Mouse (Mus musculus): ENCODE results near the gene Slc3a1. TPM values are rescaled to one million over a fixed set of nuclear protein-coding genes. Genes with fewer than 3 reads are reported as not detected.

Slc3a1 gene
- polyA plus RNA-seq, 1 experiment from 2014 or later = 0.15 TPM

DNA sequence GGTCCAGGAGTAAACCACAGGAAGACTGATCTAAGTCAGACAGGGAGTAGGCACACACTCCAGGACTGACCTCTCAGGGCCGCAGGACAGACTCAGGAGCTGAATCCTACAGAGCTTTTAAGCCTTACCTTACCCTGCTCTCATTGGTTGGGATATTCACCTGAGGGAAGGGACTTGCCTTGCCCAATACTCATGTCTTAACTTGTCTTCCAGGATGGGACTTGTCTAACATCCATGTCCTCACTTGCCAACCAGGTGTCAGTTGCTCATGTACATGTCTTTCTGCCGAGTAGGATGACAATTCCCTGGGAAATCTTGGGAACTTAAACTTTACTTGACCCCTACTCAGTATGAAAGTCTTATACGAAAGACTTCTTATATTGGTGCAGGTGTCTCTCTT lies 72.1 kb downstream of the Slc3a1 start:
- peaks cover 9% of the 10 kb centered on the region for H3K36me3 ChIP-seq (ENCODE audit: control insufficient read depth, insufficient read depth, low read length)
- no peak for ATAC-seq (ENCODE audit: insufficient number of reproducible peaks, insufficient read depth, low FRiP score, low read depth)
- WGBS = 93% methylated on average over 3 of the region's 3 CpGs

GRCm38 (mm10) chr17:85101751-85102150 lies 73.6 kb downstream of the Slc3a1 start:
- 89% methylated on average over 7 of the region's 7 CpGs for WGBS
- no peak overlapping the region for H3K4me2 ChIP-seq (ENCODE audit: low read length)
- ATAC-seq (ENCODE audit: insufficient number of reproducible peaks, insufficient read depth, low FRiP score, low read depth) = no peak
- H3K9ac ChIP-seq (ENCODE audit: low read length) = no peak overlapping the region
- peaks cover 9% of the 10 kb centered on the region for H3K36me3 ChIP-seq (ENCODE audit: control insufficient read depth, insufficient read depth, low read length)
- no peak overlapping the region for H3K4me3 ChIP-seq (ENCODE audit: control insufficient read depth in 1 of 2, insufficient read depth in 1 of 2, low read depth in 1 of 2, low read length in 2 of 2)
- H3K9me3 ChIP-seq (ENCODE audit: control insufficient read depth, low read length) = peaks cover 13% of the 10 kb centered on the region; the same call in 1 of the 2 replicates
- H3K27ac ChIP-seq (replicated peaks in 1 of 2; ENCODE audit: control insufficient read depth in 1 of 2, insufficient read depth in 1 of 2, low read depth in 2 of 2, low read length in 2 of 2) = no peak overlapping the region
- no peaks in the 10 kb centered on the region for H3K4me1 ChIP-seq (ENCODE audit: control insufficient read depth in 2 of 2, insufficient read depth in 2 of 2, low read length in 2 of 2)
- no peaks in the 10 kb centered on the region for H3K27me3 ChIP-seq (ENCODE audit: control insufficient read depth, insufficient read depth, low read length)

More for the DNA sequence above, 72.1 kb downstream of the Slc3a1 start:
- peaks cover 13% of the 10 kb centered on the region; the same call in 1 of the 2 replicates for H3K9me3 ChIP-seq (ENCODE audit: control insufficient read depth, low read length)
- H3K4me1 ChIP-seq (ENCODE audit: control insufficient read depth in 2 of 2, insufficient read depth in 2 of 2, low read length in 2 of 2) = no peaks in the 10 kb centered on the region
- no peak overlapping the region for H3K9ac ChIP-seq (ENCODE audit: low read length)
- no peak overlapping the region for H3K4me2 ChIP-seq (ENCODE audit: low read length)
- H3K27me3 ChIP-seq (ENCODE audit: control insufficient read depth, insufficient read depth, low read length) = no peaks in the 10 kb centered on the region
- H3K27ac ChIP-seq (replicated peaks in 1 of 2; ENCODE audit: control insufficient read depth in 1 of 2, insufficient read depth in 1 of 2, low read depth in 2 of 2, low read length in 2 of 2) = no peak overlapping the region
- H3K4me3 ChIP-seq (ENCODE audit: control insufficient read depth in 1 of 2, insufficient read depth in 1 of 2, low read depth in 1 of 2, low read length in 2 of 2) = no peak overlapping the region

DNA sequence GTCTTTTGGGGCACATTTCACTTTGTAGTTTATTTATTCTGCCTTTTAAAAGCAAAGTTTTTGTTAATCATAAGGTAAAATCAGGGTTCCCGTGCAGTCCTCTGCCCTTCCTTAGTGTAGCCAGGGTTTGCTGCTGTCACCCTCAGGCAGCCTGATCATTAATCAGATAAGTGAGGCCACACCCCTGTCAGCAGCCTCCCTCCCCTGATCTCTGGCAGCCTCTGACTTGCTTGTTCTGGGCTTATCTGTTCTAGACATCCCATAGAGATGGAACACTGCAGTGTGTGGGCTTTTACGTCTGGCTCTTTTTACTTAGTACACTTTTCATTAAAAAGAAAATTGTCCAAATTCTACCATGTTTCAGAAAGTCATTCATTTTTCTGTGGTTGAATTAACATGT lies 75.1 kb downstream of the Slc3a1 start:
- Histone ChIP-seq H3K27me3 (ENCODE audit: control insufficient read depth, insufficient read depth, low read length) (no peaks in the 10 kb centered on the region), H3K4me1 (ENCODE audit: control insufficient read depth in 2 of 2, insufficient read depth in 2 of 2, low read length in 2 of 2) (no peaks in the 10 kb centered on the region), H3K4me3 (ENCODE audit: control insufficient read depth in 1 of 2, insufficient read depth in 1 of 2, low read depth in 1 of 2, low read length in 2 of 2) (no peak overlapping the region), H3K27ac (replicated peaks in 1 of 2; ENCODE audit: control insufficient read depth in 1 of 2, insufficient read depth in 1 of 2, low read depth in 2 of 2, low read length in 2 of 2) (no peak overlapping the region), H3K4me2 (ENCODE audit: low read length) (no peak overlapping the region), H3K36me3 (ENCODE audit: control insufficient read depth, insufficient read depth, low read length) (no peaks in the 10 kb centered on the region), H3K9me3 (ENCODE audit: control insufficient read depth, low read length) (peaks cover 8% of the 10 kb centered on the region; the same call in 1 of the 2 replicates), H3K9ac (ENCODE audit: low read length) (no peak overlapping the region)
- ATAC-seq (ENCODE audit: insufficient number of reproducible peaks, insufficient read depth, low FRiP score, low read depth) = no peak
- WGBS = 46% methylated on average over 2 of the region's 2 CpGs

GRCm38 (mm10) chr17:85110640-85111039 lies 82.5 kb downstream of the Slc3a1 start:
- Histone ChIP-seq H3K36me3 (ENCODE audit: control insufficient read depth, insufficient read depth, low read length) (no peaks in the 10 kb centered on the region), H3K9me3 (ENCODE audit: control insufficient read depth, low read length) (no peaks in the 10 kb centered on the region), H3K4me3 (ENCODE audit: control insufficient read depth in 1 of 2, insufficient read depth in 1 of 2, low read depth in 1 of 2, low read length in 2 of 2) (no peak overlapping the region), H3K27ac (replicated peaks in 1 of 2; ENCODE audit: control insufficient read depth in 1 of 2, insufficient read depth in 1 of 2, low read depth in 2 of 2, low read length in 2 of 2) (no peak overlapping the region), H3K27me3 (ENCODE audit: control insufficient read depth, insufficient read depth, low read length) (no peaks in the 10 kb centered on the region), H3K4me2 (ENCODE audit: low read length) (no peak overlapping the region), H3K9ac (ENCODE audit: low read length) (no peak overlapping the region), H3K4me1 (ENCODE audit: control insufficient read depth in 2 of 2, insufficient read depth in 2 of 2, low read length in 2 of 2) (no peaks in the 10 kb centered on the region)
- no peak for ATAC-seq (ENCODE audit: insufficient number of reproducible peaks, insufficient read depth, low FRiP score, low read depth)
- 96% methylated on average over 1 of the region's 1 CpGs for WGBS

GRCm38 (mm10) chr17:85113441-85113840 lies 85.3 kb downstream of the Slc3a1 start:
- Histone ChIP-seq H3K4me2 (ENCODE audit: low read length) (no peak overlapping the region), H3K9me3 (ENCODE audit: control insufficient read depth, low read length) (no peaks in the 10 kb centered on the region), H3K27ac (replicated peaks in 1 of 2; ENCODE audit: control insufficient read depth in 1 of 2, insufficient read depth in 1 of 2, low read depth in 2 of 2, low read length in 2 of 2) (no peak overlapping the region), H3K27me3 (ENCODE audit: control insufficient read depth, insufficient read depth, low read length) (no peaks in the 10 kb centered on the region), H3K36me3 (ENCODE audit: control insufficient read depth, insufficient read depth, low read length) (no peaks in the 10 kb centered on the region), H3K4me3 (ENCODE audit: control insufficient read depth in 1 of 2, insufficient read depth in 1 of 2, low read depth in 1 of 2, low read length in 2 of 2) (no peak overlapping the region), H3K9ac (ENCODE audit: low read length) (no peak overlapping the region), H3K4me1 (ENCODE audit: control insufficient read depth in 2 of 2, insufficient read depth in 2 of 2, low read length in 2 of 2) (no peaks in the 10 kb centered on the region)
- ATAC-seq (ENCODE audit: insufficient number of reproducible peaks, insufficient read depth, low FRiP score, low read depth) = no peak
- WGBS = 85% methylated on average over 8 of the region's 8 CpGs

Other genes starting within 250 kb of the Slc3a1 start
- gene Lrpprc, start 237.6 kb upstream of the Slc3a1 start, polyA plus RNA-seq (2014; fragmentation: Nextera tagmentation; extraction: Ambion mirVana) = 74.4 and 76.4 TPM in 2 replicates
- 68.9 and 73.0 TPM in 2 replicates for gene Ppm1b, start 71.6 kb upstream of the Slc3a1 start, polyA plus RNA-seq (2014; fragmentation: Nextera tagmentation; extraction: Ambion mirVana)
- 31.5 and 33.1 TPM in 2 replicates for gene Prepl, start 61.9 kb downstream of the Slc3a1 start, polyA plus RNA-seq (2014; fragmentation: Nextera tagmentation; extraction: Ambion mirVana)
- 6.3 and 8.2 TPM in 2 replicates for gene Camkmt, start 62.2 kb downstream of the Slc3a1 start, polyA plus RNA-seq (2014; fragmentation: Nextera tagmentation; extraction: Ambion mirVana)

All from heart, embryonic 14.5 days (tissue).